Mouse (Mus musculus) heart, adult 2 months (tissue): ENCODE measurements around the gene Nlrp4f. TPM values are rescaled to one million over a fixed set of nuclear protein-coding genes. Genes with fewer than 3 reads are reported as not detected.
A peak's percentile ranks its signal among the peaks of the same experiment; 100 is the strongest.

Source experiments
- DNase-seq, 2 experiments: peaks; one replicate each; pipeline ENCODE4 v3.0.0; 2021
- H3K27ac ChIP-seq: fragments of 200-600 bp; 2 replicates; pipeline ENCODE4 v1.8.1; 2022
- H3K27me3 ChIP-seq: fragments of 200-500 bp; 2 replicates; pipeline ENCODE4 v1.6.1; 2012; ENCODE audit warnings: mild to moderate bottlenecking, low read length, inconsistent platforms, mixed read lengths; ENCODE audit not compliant: control insufficient read depth, insufficient read depth
- H3K36me3 ChIP-seq: fragments of 200-500 bp; 2 replicates; pipeline ENCODE4 v1.6.1; 2012; ENCODE audit warnings: low read length, inconsistent platforms; ENCODE audit not compliant: control insufficient read depth, insufficient read depth
- H3K4me1 ChIP-seq: fragments of 200-500 bp; 2 replicates; pipeline ENCODE4 v1.6.1; 2011; ENCODE audit warnings: low read length; ENCODE audit not compliant: control insufficient read depth, insufficient read depth
- H3K4me3 ChIP-seq: fragments of 200-600 bp; 2 replicates; pipeline ENCODE4 v1.8.1; 2022
- H3K79me2 ChIP-seq: fragments of 200-500 bp; replicated peaks from 2 replicates; pipeline ENCODE4 v1.6.1; 2012; ENCODE audit warnings: mild to moderate bottlenecking, inconsistent platforms, low read length, moderate library complexity, mixed read lengths; ENCODE audit not compliant: control insufficient read depth, insufficient read depth
- H3K9ac ChIP-seq: fragments of 200-500 bp; 2 replicates; pipeline ENCODE4 v1.6.1; 2012; ENCODE audit warnings: low read depth, mild to moderate bottlenecking, control low read depth, inconsistent platforms, low read length, mixed read lengths
- CTCF ChIP-seq: fragments of 200-600 bp; IDR thresholded peaks from 2 replicates; pipeline ENCODE4 v1.8.1; 2022; ENCODE audit warnings: antibody characterized with exemption, mild to moderate bottlenecking, moderate library complexity
- EP300 ChIP-seq: fragments of 200-500 bp; IDR thresholded peaks from 2 replicates; pipeline ENCODE4 v1.6.1; 2011; ENCODE audit warnings: low read depth, low read length, control low read depth; ENCODE audit not compliant: insufficient read depth
- POLR2A ChIP-seq: fragments of 200-500 bp; IDR thresholded peaks from 2 replicates; pipeline ENCODE4 v1.6.1; 2011; ENCODE audit warnings: mild to moderate bottlenecking, low read depth, low read length, control low read depth; ENCODE audit not compliant: insufficient read depth
- WGBS: fragments of 180-500 bp; shearing (Covaris S2); methylation state at CpG from one replicate; pipeline ENCODE4 v1.1.7; 2018; 5-methylcytosine and 5-hydroxymethylcytosine counted together
- intact Hi-C: fragments of 180-260 bp; cut with DNase I; formaldehyde crosslinking; loops from one replicate; pipeline ENCODE4 v1.15.1; 2025
- long read RNA-seq: library from polyadenylated mRNA; stranded (forward); transcript quantifications from one replicate; pipeline ENCODE4 v2.0.0, GENCODE M21; 2021
- polyA plus RNA-seq: library from polyadenylated mRNA; depleted of rRNA; stranded (reverse); fragments of >200 nt; gene quantifications from 2 replicates; pipeline ENCODE4 v1.2.3, GENCODE M21; 2012; rRNA removed
- total RNA-seq, 2 experiments: library from RNA; stranded (reverse); gene quantifications; 2 replicates each; pipeline ENCODE4 v1.2.3; 2021

Gene Nlrp4f
- total RNA-seq, result not detected
- not detected in 2 replicates for polyA plus RNA-seq
- long read RNA-seq, result 0 reads

GRCm38 (mm10) chr13:65205877-65206276 lies at the start of gene Nlrp4f:
Nlrp4f (minus strand) TSS chr13:65205977.
- H3K4me1 ChIP-seq, result no peaks in the 10 kb centered on the region
- H3K79me2 ChIP-seq, result no peaks in the 10 kb centered on the region
- H3K4me3 ChIP-seq, result no peak within 1 kb of the TSS
- no peak for TF ChIP-seq POLR2A
- TF ChIP-seq EP300, result no peak
- no peak for TF ChIP-seq CTCF
- no peak for DNase-seq
- no peak within 1 kb of the TSS for H3K9ac ChIP-seq
- H3K27ac ChIP-seq, result no peak within 1 kb of the TSS
- intact Hi-C loops, result no loop called here
- 75% methylated on average over 10 of the region's 10 CpGs for WGBS
- no peaks in the 10 kb centered on the region for H3K27me3 ChIP-seq
- no peaks in the 10 kb centered on the region for H3K36me3 ChIP-seq

DNA sequence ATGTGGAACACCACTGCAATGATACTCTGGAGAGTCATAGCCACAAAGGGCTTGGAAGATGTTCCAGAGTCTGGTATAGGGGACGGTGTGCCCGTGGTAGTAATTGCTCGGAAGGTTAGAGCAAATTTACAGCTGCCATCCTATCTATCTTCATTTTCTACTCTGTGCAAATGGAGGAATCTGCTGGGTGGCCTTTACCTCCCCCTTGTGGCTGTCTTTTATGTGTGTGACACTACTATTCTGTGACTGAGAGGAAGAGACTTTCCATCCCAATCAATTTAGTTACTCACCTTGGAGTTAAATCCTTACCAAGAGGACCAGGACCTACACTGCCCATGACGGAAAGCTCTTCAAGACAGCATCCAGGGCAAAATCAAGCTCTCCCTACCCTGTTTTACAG lies 37.5 kb upstream of the Nlrp4f start:
- DNase-seq, result no peak
- Histone ChIP-seq H3K4me1 (peaks cover 2% of the 10 kb centered on the region; the same call in 1 of the 2 replicates), H3K27ac (no peak overlapping the region), H3K79me2 (no peaks in the 10 kb centered on the region), H3K4me3 (no peak overlapping the region), H3K36me3 (no peaks in the 10 kb centered on the region), H3K9ac (no peak overlapping the region), H3K27me3 (no peaks in the 10 kb centered on the region)
- intact Hi-C loops, result loop anchor here (10.0 kb wide), 1 partner anchor 798 kb away; no protein-coding TSS in a partner anchor
- TF ChIP-seq CTCF, result peak; percentile 54
- TF ChIP-seq EP300, result no peak
- 93% methylated on average over 4 of the region's 4 CpGs for WGBS

GRCm38 (mm10) chr13:65242319-65242787 lies 36.6 kb upstream of the Nlrp4f start:
- peak overlapping the region; percentile 78 for H3K4me3 ChIP-seq
- TF ChIP-seq EP300 (no peak), POLR2A (no peak), CTCF (no peak)
- H3K27ac ChIP-seq, result no peak overlapping the region
- H3K79me2 ChIP-seq, result no peaks in the 10 kb centered on the region
- H3K4me1 ChIP-seq, result peaks cover 2% of the 10 kb centered on the region; the same call in 1 of the 2 replicates
- WGBS, result 24% methylated on average over 27 of the region's 27 CpGs
- no peaks in the 10 kb centered on the region for H3K36me3 ChIP-seq
- no peak for DNase-seq
- H3K9ac ChIP-seq, result no peak overlapping the region; the same call in 1 of the 2 replicates
- H3K27me3 ChIP-seq, result no peaks in the 10 kb centered on the region
- intact Hi-C loops, result loop anchor here (10.0 kb wide), 1 partner anchor 798 kb away; no protein-coding TSS in a partner anchor

- 1% methylated on average over 51 of the region's 51 CpGs for WGBS
- Histone ChIP-seq H3K27ac (peak overlapping the region; percentile 94), H3K79me2 (no peaks in the 10 kb centered on the region), H3K36me3 (no peaks in the 10 kb centered on the region), H3K27me3 (no peaks in the 10 kb centered on the region), H3K4me1 (peaks cover 2% of the 10 kb centered on the region; the same call in 1 of the 2 replicates), H3K9ac (peak overlapping the region; percentile 69), H3K4me3 (peak overlapping the region; percentile 78)
- intact Hi-C loops, result loop anchor here (1.0 to 10.0 kb wide), 3 partner anchors 37 to 797 kb away; partner anchors contain the start of genes Mfsd14b and Zfp369
- no peak for TF ChIP-seq EP300
- no peak for TF ChIP-seq CTCF
- no peak for TF ChIP-seq POLR2A
- no peak for DNase-seq
Measured at GRCm38 (mm10) chr13:65241627-65242318, 36.0 kb upstream of the Nlrp4f start.

DNA sequence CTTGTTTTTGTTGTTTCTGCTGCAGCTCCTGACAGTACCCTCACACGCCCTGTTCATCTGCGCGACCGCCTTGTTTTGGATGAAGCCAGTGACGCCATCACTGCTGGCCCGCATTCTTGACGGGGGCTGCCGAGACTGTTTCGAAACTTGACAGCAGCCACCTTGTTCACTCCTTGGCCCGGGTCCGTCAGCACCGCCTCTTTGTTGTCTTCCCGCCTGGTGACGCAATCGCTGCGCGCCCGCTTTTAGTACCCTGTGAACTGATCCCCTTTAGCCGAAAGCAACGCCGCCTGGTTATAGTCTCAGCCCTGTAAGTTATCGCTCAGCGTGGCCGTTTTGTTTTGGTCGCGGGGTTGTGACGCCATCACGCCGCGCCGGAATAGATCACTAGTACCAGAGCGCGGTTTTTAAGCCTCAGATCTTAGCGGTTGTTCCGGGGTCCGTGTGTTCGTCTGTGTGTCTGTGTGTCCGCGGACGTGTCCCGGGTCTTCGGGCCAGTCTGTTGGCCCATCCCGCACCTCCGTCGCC lies 35.4 kb upstream of the Nlrp4f start:
- intact Hi-C loops, result loop anchor here (1.0 to 10.0 kb wide), 3 partner anchors 37 to 796 kb away; partner anchors contain the start of genes Mfsd14b and Zfp369
- whole genome bisulfite sequencing, result under 1% methylated on average over 45 of the region's 45 CpGs

More for the DNA sequence above, 35.4 kb upstream of the Nlrp4f start:
- H3K4me3 ChIP-seq, result peak overlapping the region; percentile 78
- H3K79me2 ChIP-seq, result no peaks in the 10 kb centered on the region
- H3K36me3 ChIP-seq, result no peaks in the 10 kb centered on the region
- H3K27ac ChIP-seq, result peak overlapping the region; percentile 94
- peaks cover 2% of the 10 kb centered on the region; the same call in 1 of the 2 replicates for H3K4me1 ChIP-seq
- no peaks in the 10 kb centered on the region for H3K27me3 ChIP-seq
- TF ChIP-seq EP300, result peak; percentile 32; the same call in 1 of the 2 replicates
- no peak; the same call in 1 of the 2 replicates for TF ChIP-seq POLR2A
- peak overlapping the region; percentile 69 for H3K9ac ChIP-seq
- DNase-seq, result peak; percentile 92 to 95
